Mouse (Mus musculus) CD4-positive, CD25-positive, alpha-beta regulatory T cell, adult 4 months (primary cell): ENCODE data around the gene Abi1. TPM values are rescaled to one million over a fixed set of nuclear protein-coding genes. Genes with fewer than 3 reads are reported as not detected.
"Not testable (repeated sequence)": the region's sequence is repeated elsewhere in the genome, so short reads cannot be mapped to it uniquely, and the experiment has no call there.

Experiments
- ATAC-seq: one replicate; pipeline ENCODE4 v1.8.0; 2017
- polyA plus RNA-seq, 2 experiments: library from polyadenylated mRNA; unstranded; fragments of 100-300 nt; shearing (Covaris generic); gene quantifications; one replicate each; pipeline ENCODE4 v1.2.1; 2017

Abi1 gene
- polyA plus RNA-seq, 2 experiments from 2014 or later = 208 to 259 TPM

DNA sequence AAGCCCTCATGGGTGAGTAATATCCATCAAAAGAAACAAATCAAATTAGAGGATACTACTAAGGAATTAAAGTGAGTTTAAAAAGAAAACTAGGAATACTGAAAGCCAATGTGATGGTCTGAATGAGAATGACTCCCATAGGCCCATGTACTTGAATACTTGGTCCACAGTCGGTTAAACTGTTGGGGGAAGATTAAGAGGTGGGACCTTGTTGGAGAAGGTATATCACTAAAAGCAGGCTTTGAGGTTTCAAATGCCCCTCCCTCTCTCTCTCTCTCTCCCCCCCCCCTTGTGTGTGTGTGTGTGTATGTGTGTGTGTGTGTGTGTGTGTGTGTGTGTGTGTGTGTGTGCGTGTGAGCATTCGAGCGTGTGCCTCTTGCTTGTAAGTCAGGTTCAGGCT, 9.4 kb downstream of the Abi1 start:
- no peak for ATAC-seq

DNA sequence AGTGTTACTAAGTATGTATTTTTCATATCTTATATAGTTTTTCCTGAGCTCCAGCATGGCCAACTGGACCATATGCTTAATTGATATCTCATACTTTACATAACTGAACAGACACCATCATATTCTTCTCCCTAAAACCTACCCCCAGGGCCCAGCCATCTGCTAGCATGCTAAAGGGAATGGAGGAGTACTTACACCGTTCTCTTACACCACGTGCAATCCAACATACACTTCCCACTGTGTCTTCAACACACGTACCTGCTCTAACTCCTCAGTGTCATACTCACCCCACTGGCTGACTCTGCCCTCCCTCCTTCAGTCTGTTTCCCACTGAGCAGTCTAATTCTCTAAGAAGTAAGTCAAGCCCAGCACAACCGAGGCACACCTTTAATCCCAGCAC, 11.2 kb downstream of the Abi1 start:
- no peak for ATAC-seq

DNA sequence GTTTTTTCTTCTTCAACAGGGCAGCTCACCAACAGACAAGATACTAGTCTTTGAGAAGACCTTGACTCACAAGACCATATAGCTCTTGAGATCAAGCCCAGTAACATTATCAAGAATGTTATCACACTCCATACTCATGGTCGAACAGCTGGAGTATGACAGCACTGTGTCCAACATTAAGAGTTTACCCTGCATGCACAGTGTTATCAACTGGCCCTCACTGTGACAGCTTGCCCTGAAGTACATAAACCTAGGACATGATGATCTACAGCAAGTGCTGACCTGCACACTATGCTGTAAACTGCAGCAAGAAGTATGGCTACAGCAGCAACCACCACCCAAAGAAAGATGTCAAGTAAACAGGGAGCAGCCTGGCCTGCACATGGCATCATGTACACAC, 13.7 kb downstream of the Abi1 start:
- no peak for ATAC-seq

DNA sequence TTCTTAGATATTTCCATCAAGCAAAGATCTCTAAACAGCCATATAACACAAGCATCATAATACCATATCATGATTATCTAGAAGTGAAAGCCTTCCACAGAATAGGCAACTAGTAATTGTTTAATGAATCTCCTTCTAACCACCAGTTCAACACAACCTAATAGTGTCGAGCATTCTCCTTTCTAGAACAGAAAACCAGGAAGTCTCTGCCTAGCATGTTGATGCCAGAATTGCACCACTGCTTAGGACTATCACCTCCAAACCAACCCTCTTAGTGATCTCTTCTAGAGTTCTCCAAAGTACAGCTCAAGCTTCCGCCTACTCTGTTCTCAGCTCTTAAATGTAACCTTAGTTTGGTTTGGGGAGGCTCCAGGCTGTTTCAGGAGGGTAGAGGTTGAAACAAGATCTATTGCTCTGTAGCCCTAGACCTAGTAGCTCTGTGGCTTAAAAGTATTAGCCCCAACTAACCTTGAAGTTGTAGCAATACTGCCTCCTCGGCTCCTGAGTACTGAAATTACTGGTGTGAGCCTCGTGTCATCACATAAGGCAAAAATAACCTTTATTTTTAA, 16.2 kb downstream of the Abi1 start:
- ATAC-seq = no peak

DNA sequence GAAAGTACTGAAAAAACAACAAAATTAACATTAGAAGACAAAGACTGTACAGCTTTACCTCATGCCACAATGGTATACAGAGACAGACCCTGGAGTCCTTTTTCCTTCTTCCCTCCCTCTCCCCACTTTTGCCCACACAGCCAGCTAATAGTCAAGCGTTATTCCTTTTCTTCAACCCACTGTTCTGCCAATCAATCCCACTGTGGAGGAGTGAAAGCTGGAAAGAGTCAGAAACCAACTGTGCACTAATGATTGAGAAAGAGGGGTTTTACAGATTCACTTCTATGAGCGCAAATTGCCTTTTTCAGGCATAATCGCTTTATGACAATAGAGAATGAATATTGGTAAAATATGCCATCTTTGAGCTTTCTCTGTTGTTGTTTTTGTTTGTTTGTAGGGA, 17.0 kb downstream of the Abi1 start:
- ATAC-seq = no peak

DNA sequence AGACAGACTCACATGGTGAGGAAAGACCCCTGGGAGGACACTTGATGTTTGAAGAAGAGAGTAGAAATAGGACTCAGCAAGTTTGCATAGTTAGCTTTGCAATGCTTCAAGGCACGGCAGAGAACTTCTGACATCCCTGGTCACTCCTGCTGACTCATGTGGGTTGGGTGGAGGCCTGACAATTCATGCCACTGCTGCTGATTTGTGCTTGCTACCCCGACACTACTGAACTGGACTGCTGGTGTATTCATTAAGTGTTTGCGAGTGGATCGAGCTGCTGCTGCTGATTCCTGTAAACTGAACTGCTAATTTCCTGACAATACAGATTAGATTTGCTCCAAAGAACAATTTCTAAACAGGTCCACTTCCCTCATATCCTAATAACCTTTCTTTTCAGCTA, 18.3 kb downstream of the Abi1 start:
- ATAC-seq = no peak

DNA sequence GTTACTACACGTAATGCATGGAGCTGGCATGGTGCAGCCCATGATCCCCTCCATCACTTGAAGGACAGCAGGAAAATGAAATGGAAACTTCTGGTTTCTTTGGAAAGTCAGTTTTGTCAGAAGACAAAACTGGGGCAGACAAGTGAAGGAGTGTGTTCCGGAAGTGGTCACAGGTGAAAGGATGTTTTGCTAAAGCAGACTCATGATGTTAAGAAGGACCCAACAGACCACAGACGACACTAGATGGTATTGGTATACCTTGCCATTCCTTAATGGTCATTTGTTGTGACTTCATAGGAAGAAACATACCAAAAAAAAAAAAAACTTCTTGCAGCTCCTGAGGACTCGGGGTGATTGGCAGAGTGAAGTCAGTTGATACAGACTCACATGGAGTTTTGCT, 18.7 kb downstream of the Abi1 start:
- peak; percentile 40 for ATAC-seq

DNA sequence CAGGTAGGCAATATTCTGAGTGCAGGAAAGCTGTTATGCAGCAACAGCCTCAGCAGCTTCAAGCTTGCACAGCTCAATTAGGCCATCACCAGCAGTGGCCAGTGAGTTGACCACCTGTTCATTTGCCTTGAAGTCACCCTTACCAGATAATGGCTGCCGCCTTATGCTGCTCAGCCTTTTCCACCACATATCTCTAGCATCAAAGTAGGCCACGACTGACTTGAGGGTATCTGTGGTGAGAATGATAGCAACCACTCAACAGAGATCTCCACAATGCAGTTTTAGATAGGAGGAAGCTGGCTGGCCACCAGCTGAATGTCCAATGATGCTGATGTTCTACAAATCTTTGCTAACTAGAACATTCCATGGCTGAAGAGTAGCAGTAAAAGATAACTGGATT, 20.9 kb downstream of the Abi1 start:
- no peak for ATAC-seq

DNA sequence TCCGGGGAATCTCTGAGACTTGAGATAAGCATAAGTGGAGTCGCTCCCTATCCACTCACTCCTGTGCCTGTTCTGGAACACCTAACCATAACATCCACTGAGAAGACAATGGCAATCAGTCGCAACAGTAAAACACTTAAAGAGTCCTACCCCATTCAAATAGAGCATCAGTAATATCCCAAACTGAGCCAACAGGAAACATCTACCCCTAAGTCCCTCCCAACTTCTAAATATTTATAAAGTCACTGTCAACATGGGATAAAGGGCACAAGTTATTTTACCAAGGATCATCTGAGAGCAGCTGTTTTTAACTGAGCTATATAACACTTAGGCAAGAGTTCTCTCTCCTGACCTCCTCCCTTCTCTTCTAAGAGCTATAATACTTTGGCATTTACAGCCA, 23.9 kb downstream of the Abi1 start:
- no peak for ATAC-seq

DNA sequence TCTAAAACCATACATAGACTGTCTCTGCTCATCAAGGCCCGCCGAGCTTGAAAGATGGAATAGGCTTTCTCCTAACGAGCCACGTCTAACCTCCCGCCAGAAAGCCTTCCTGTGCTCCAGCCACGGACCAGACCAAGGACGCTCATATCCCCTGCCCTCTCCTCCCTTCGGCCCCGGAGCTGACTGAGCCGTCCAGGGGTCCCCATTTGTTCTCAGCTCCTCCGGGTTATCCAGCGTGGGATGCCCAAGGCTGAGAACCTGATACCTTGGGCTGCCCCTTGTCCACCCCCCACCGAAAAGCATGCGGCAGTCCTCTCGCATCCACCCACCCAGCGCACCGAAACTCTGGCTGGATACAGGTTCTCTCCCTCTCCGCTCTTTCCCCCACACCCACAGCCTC, 24.7 kb downstream of the Abi1 start:
- ATAC-seq = no peak

DNA sequence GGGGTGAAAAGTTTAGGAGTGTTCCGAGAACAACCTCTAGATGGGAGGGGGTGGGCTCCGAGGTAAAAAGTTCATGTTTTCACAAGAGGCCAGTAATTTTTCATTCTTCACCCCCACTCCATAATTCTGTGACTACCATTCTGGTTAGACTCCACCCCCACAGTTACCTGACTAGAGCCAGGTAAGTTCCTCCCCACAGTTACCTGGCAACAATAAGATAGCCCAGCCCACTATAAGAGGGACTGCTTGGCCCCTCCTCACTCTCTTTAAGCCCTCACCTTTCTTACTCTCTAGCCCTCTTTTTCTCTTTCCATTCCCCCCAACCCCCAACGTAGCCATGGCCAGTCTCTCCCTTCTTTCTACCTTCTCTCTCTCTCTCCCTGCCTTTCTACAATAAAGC, 25.1 kb downstream of the Abi1 start:
- ATAC-seq = not testable (repeated sequence)

DNA sequence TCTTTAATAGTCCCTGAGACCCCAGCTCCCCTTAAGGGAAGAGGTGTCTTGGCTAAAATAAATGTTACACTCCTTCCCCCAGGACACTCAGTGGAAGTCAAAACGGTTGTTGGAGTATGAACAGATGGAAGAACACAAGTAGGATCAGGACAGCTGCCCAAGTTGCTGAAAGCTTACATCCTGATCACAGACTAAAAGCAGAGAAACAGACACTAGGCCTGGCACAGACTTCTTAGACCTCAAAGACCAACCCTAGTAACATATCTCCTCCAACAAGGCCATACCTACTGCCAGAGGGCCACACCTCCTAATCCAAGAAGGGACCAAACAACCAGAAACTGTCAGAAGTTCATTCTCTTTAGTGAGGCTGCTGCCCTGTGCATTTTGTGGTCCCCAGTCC, 31.8 kb downstream of the Abi1 start:
- no peak for ATAC-seq

DNA sequence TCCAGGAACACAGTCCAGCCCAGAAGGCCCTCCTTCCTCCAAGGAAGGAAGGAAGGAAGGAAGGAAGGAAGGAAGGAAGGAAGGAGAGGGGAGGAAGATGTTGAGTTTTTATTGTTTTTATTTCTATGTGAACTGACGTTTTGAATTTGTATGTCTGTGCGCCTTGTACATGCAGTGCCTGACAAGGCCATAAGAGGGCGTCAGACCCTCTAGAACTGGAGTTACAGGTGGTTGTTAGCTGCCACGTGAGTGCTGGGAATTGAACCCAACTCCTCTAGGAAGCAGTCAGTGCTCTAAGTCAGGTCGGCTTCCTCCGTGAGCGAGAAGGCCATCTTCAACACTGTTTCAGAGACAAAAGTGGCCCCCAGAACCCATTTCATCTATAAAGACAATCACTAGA, 32.5 kb downstream of the Abi1 start:
- no peak for ATAC-seq

DNA sequence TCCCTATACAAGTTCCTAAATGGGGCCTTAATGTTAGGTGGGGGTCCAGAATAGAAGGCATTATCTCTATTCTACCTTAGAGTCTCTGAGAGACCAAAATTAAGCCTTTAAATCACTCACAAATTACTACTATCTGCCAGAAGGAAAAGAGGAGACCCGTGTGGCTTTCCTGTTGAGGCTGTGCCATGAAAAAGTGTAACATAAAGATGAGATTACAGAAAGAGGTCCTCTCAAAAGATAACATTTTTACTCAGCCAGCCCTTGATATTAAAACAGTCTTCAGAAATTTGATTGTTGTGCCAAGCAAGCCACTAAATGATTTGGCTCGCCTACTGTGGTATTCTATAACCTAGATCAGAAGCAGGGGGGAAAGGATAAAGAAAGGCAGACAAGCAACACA, 32.9 kb downstream of the Abi1 start:
- ATAC-seq = no peak

DNA sequence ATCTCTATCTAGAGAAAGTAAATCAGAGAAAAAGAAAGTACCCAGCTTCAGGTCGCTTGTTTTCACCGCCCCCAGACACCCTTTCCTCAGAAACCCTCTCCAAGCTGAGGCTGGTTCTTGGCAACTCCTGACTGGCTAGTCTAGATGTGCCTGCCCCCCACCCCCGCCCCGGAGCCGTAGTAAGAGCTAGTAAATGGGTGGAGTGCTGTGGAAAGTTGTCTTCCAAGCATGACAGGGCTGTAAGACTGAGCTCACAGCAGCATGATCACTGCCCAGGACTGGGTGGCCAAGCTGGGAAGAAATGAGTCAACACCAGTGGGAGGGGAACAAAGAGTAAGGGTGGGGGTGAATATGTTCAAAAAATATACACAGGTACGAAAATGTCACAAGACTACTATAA, 33.8 kb downstream of the Abi1 start:
- peak; percentile 77 for ATAC-seq

DNA sequence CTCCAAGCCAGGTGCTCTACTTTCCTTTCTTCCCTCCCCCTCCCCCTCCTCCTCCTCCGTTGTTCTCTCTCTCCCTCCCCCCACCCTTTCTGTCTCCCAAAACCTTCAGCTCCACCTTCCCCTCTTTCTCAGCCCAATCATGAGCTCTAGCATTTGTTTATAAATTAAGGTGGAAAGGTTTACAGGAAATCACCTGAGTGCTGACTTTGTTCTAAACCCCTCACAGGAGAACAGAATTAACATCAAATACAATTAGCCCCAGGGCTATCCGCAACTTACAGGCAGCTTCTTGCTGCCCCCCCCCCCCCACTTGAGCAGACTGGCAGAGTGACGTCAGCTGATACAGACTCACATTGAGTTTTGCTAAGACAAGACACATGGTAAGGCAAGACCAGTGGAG, 37.4 kb downstream of the Abi1 start:
- no peak for ATAC-seq

DNA sequence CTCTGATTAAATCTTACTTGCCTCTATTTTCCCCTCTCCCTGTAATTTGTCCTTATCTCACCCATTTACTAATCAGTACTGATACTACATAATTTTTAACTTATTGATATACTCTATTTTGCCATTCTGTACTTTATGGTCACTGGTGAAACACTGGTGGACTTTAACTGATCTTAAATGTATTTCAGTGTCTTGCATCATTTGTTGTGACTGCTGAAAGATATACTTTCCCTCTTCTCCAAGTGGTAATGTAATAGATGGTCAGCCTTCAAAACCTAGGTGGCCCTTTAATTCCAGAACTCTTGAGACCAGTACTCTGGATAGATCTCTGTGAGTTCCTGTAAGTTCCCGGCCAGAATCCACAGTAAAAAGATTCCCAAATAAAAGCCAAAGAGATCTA, 40.4 kb downstream of the Abi1 start:
- ATAC-seq = no peak

DNA sequence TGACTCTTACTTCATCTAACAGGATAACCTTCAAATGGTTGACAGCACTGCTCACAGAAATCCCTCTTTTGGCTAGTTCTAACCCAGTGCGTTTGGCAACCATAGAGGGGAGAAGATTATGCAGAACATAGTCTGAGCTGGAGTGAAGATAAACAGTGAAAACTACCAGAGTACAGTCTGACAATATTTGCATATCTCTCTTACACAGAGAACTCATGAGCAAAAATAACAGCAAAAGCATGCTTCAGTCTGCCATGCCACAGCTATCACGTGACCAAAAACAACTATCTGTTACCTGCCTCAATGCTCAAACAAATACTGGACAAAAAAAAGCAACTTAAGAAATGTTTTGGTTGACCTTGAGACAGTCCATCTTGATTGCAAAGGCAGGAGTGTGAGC, 41.2 kb downstream of the Abi1 start:
- ATAC-seq = no peak

DNA sequence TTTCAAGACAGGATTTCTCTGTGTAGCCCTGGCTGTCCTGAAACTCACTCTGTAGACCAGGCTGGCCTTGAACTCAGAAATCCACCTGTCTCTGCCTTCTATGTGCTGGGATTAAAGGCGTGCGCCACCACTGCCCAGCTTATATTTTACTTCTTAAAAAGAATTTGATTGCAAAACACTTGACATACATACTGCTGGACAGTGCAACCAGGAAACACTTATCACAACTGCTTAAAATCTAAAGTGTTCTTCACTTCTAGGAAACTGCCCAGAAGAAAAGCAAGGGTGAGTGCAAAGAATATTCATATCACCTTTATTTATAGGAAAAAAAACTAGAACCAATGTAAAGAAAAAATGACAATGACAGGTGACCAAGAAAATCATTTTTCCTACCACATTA, 42.0 kb downstream of the Abi1 start:
- ATAC-seq = no peak

DNA sequence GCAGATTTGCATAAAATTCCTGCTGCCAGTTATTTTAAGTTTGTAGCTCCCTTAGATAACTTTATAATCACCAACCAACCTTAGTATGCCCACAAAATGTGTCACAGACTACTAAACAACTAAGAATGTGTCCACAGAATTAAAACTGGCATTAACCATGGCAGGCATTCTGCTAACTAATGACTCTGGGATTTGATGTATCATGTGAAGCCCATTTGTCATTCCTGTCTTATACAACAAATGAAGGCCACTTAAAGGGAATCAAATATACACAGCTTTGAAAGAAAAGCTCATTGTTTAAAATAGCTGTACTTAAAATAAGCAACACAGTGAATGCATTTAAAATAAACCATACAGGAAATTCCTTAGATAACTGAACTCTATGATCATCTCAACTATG, 44.0 kb downstream of the Abi1 start:
- no peak for ATAC-seq

DNA sequence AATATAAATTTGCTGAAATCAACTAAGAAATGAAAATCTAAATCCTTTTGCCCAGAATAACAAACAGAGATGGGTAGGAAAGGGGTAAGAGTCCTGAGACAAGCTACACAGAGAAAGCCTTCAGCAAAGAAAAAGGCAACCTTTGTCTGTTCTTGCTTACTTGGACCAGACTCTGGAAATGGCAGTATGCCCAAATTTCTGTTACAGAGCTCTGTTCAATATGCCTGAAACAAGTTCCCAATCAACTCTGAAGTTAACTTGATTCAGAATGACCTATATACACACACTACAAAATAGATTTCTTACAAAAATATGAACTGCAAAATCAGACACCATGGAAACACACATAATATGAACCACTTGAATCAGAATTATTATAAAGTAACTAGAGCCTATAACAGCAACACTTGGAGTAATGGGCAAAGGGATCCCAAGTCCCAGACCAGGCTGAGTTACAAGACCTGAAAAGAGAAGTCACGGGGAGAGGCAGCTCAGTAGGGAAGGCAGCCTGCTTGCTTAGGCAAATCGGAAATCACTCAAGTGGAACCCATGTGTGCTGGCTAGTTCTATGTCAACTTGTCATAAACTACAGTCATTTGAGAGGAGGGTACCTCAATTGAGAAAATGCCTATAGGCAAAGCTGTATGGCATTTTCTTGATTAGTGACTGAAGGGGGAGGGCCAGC, 53.9 kb downstream of the Abi1 start:
- no peak for ATAC-seq

DNA sequence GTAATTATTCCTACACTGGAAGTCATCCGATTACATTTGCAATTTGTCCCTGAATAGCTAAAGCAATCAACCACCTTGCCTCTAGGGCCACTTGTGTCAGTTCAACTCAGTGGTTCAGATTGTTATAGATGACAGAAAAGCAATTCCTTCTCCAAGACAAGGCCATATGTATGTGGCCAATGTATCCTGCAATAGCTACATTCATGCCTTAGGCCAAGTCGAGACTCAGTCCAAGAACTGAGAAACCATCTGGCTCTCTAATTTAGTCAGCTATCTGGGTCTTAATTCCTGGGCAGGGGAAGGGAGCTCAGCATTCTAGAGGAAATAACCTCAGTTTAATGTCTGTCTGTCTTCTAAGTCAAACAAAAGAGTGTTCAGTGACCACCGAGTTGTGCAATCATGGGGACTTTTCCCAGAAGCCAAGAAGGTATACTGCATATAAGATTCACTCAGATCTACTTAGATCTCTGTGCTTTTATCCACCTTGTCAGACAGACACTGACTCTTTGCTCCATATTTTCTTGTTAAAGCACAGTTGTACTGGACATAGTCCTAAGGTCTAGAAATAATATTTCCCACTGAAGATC, 62.6 kb downstream of the Abi1 start:
- ATAC-seq = no peak

DNA sequence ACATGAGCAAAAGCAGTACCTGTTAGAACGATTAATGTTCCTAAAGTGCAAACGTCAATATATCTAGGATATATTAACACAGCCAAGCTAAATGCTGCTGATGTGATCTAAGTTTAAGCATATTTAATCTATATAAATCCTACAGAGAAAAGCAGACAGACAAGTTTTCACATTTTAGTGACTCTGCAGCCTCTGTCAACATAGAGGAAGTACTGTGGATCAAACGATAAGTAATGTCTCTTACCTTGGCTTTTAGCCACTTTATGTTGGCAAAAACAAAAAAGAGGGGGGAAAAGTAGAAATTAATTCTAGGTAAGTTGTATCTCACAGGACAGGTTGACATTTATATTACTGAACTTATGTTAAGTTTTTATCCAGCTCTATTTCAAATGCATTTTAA, 77.1 kb downstream of the Abi1 start:
- no peak for ATAC-seq

DNA sequence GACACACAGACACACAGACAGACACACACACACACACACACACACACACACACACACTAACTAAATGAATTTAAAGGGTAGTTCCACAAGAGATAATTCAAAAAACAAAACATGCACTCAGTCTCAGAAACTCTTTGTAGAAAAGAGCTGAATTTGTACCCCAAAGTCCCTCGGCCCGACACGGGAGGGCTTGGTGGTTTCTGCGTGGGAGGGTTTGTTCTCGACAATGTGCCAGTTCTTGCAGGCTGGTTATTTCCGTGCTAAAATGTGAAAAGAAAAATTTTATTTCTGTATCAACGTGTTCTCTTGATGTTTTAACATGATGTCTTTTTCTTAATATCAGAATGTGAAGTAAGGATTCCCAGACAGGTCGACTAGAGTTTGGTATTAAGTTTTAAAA, 77.8 kb downstream of the Abi1 start:
- peak; percentile 64 for ATAC-seq

DNA sequence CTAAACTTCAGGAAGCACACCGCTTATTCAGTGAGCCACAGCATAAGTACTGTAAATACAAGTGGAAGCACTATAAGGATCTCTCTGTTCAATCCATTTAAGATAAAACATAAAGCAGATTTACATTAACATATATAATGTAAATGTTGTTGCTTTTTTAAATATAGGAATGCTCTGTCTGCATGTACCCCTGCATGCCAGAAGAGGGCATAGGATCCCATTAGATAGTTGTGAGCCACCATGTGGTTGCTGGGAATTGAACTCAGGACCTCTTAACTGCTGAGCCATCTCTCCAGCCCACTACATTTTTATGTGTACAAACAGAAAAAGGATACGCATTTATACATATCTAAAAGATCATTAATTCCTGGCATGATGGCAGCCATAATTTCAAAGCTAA, 78.4 kb downstream of the Abi1 start:
- ATAC-seq = no peak
